Mouse (Mus musculus) ES-CJ7 (cell line): ENCODE measurements at regions not wholly inside any gene's neighbourhood (a gene's known extent, or its start where the extent isn't known, plus 50 kb on each side); places are given as distances from the start of the nearest gene placed in this dataset.
A peak's percentile ranks its signal among the peaks of the same experiment; 100 is the strongest.

Source experiments
- DNase-seq: peaks from one replicate; pipeline ENCODE4 v3.0.0; 2011; ENCODE audit warnings: low read depth, low spot score

- no peak for DNase-seq
These were observed 146.7 kb downstream of the Slc4a3 start for GRCm38 (mm10) chr1:75692781-75693180.

GRCm38 (mm10) chr1:75693231-75693914 lies 147.3 kb downstream of the Slc4a3 start:
- no peak for DNase-seq

- peak; percentile 66 for DNase-seq
These were observed 159.0 kb downstream of the Slc4a3 start for GRCm38 (mm10) chr1:75704832-75705650.

- no peak for DNase-seq
These were observed 160.1 kb downstream of the Slc4a3 start for GRCm38 (mm10) chr1:75706126-75706525.

- DNase-seq, result no peak
These were observed 177.4 kb downstream of the Slc4a3 start for GRCm38 (mm10) chr1:75723431-75723830.

- DNase-seq, result no peak
These were observed 179.3 kb downstream of the Slc4a3 start for GRCm38 (mm10) chr1:75725329-75725728.

- DNase-seq, result no peak
These were observed 182.8 kb downstream of the Slc4a3 start for GRCm38 (mm10) chr1:75728859-75729258.

GRCm38 (mm10) chr1:75733791-75734190 lies 187.7 kb downstream of the Slc4a3 start:
- no peak for DNase-seq

- no peak for DNase-seq
These were observed 192.6 kb downstream of the Slc4a3 start for GRCm38 (mm10) chr1:75738651-75739050.

GRCm38 (mm10) chr1:75749665-75750221 lies 203.7 kb downstream of the Slc4a3 start:
- no peak for DNase-seq

- DNase-seq, result no peak
These were observed 226.1 kb downstream of the Slc4a3 start for GRCm38 (mm10) chr1:75772131-75772530.

- no peak for DNase-seq
These were observed 226.9 kb downstream of the Slc4a3 start for GRCm38 (mm10) chr1:75773014-75773413.

- no peak for DNase-seq
These were observed 232.8 kb downstream of the Slc4a3 start for GRCm38 (mm10) chr1:75778889-75779288.

- no peak for DNase-seq
These were observed 237.1 kb downstream of the Slc4a3 start for GRCm38 (mm10) chr1:75783206-75783605.

GRCm38 (mm10) chr1:75786173-75786820 lies 240.2 kb downstream of the Slc4a3 start:
- no peak for DNase-seq

- DNase-seq, result no peak
These were observed 245.4 kb downstream of the Slc4a3 start for GRCm38 (mm10) chr1:75791509-75791908.

GRCm38 (mm10) chr1:75797793-75798192 lies 251.7 kb downstream of the Slc4a3 start:
- DNase-seq, result peak; percentile 18

GRCm38 (mm10) chr1:75798375-75799099 lies 252.5 kb downstream of the Slc4a3 start:
- DNase-seq, result no peak

GRCm38 (mm10) chr1:75804473-75804872 lies 258.4 kb downstream of the Slc4a3 start:
- DNase-seq, result peak; percentile 85

GRCm38 (mm10) chr1:75812471-75812870 lies 266.4 kb downstream of the Slc4a3 start:
- DNase-seq, result no peak

GRCm38 (mm10) chr1:75826202-75826601 lies 280.1 kb downstream of the Slc4a3 start:
- no peak for DNase-seq
